Mouse (Mus musculus) G1E (cell line): Measurements from ENCODE around the gene Epha1.

Source experiments
- CTCF ChIP-seq: IDR thresholded peaks from 2 replicates; pipeline ENCODE4 v1.5.1; 2012; ENCODE audit warnings: low read depth, low read length, inconsistent platforms, mixed read lengths
- GATA1 ChIP-seq: IDR thresholded peaks from 2 replicates; pipeline ENCODE4 v1.6.1; 2012; ENCODE audit warnings: borderline replicate concordance, low read length, inconsistent platforms, mixed read lengths
- POLR2AphosphoS5 ChIP-seq: IDR thresholded peaks from 2 replicates; pipeline ENCODE4 v1.6.1; 2012; ENCODE audit warnings: low read depth, low read length, inconsistent platforms; ENCODE audit not compliant: insufficient replicate concordance

DNA sequence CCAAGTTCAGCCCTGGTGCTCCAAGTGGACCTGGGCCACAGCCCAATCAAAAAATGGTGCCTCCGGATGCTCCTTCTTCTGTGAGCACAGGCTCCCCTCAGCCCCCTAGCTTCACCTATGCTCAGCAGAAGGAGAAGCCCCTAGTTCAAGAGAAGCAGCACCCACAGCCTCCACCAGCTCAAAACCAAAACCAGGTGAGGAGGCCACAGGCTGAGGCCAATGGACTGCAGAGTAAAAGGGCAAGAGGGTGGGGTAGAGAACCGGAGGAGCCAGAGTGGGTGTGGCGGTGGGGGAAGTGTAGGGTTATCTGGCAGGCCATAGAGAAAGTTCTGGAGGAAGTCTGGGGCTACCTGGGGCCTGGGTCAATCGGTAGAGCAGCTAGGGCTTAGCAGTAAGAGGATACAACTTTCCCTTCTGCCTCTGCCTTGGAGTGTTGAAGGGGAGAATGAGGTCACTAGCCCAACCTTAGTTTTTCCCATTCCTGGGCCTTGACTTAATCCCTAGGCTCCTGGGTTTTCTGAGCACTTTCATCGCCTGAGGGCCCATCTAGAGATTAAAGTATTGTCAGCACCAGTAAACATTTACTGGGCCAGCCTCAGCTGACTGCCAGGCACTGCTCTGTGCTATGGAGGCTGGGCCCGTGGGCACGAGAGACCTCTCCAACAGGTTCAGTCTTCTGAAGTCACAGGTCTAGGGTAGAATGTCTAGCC is 21.1 kb downstream of the Epha1 start:
- TF ChIP-seq CTCF (no peak), POLR2AphosphoS5 (no peak), GATA1 (no peak)
